Mouse (Mus musculus) hindbrain, embryonic 12.5 days (tissue): Measurements from ENCODE around the gene Mecp2. TPM values are rescaled to one million over a fixed set of nuclear protein-coding genes. Genes with fewer than 3 reads are reported as not detected.

Source experiments
- ATAC-seq: fragments of 200-750 bp; cut with Nextera tagmentation; 2 replicates; pipeline ENCODE4 v1.8.0; 2017; ENCODE audit warnings: moderate TSS enrichment; ENCODE audit not compliant: low FRiP score
- H3K27ac ChIP-seq: fragments of 300-500 bp; sonication (generic); 2 replicates; pipeline ENCODE4 v1.5.1; 2016; ENCODE audit warnings: mild to moderate bottlenecking
- H3K27me3 ChIP-seq: fragments of 300-500 bp; sonication (generic); 2 replicates; pipeline ENCODE4 v1.6.1; 2016; ENCODE audit warnings: mild to moderate bottlenecking
- H3K36me3 ChIP-seq: fragments of 300-500 bp; sonication (generic); 2 replicates; pipeline ENCODE4 v1.6.1; 2016; ENCODE audit warnings: mild to moderate bottlenecking
- H3K4me1 ChIP-seq: fragments of 300-500 bp; sonication (generic); 2 replicates; pipeline ENCODE4 v1.6.1; 2016
- H3K4me2 ChIP-seq: fragments of 300-500 bp; sonication (generic); replicated peaks from 2 replicates; pipeline ENCODE4 v1.6.1; 2016; ENCODE audit warnings: mild to moderate bottlenecking
- H3K4me3 ChIP-seq: fragments of 300-500 bp; sonication (generic); 2 replicates; pipeline ENCODE4 v1.5.1; 2016; ENCODE audit warnings: mild to moderate bottlenecking
- H3K9ac ChIP-seq: fragments of 300-500 bp; sonication (generic); 2 replicates; pipeline ENCODE4 v1.6.1; 2016; ENCODE audit warnings: mild to moderate bottlenecking, moderate library complexity
- H3K9me3 ChIP-seq: fragments of 300-500 bp; sonication (generic); replicated peaks from 2 replicates; pipeline ENCODE4 v1.6.1; 2016; ENCODE audit warnings: mild to moderate bottlenecking
- whole genome bisulfite sequencing: fragments of 180-500 bp; shearing (Covaris S2); methylation state at CpG from one replicate; pipeline ENCODE4 v1.1.7; 2016; 5-methylcytosine and 5-hydroxymethylcytosine counted together
- polyA plus RNA-seq: library from polyadenylated mRNA; unstranded; fragments of >200 nt; fragmentation: Nextera tagmentation; extraction: Ambion mirVana; gene quantifications from 2 replicates; pipeline ENCODE4 v1.2.1, GENCODE M21; 2016

The Mecp2 gene
- polyA plus RNA-seq, 1 experiment from 2014 or later = 14.9 TPM

GRCm38 (mm10) chrX:74084946-74085498, 50.1 kb downstream of the Mecp2 start:
- peak overlapping the region; percentile 80 for H3K9ac ChIP-seq
- peak overlapping the region; percentile 56 for H3K4me2 ChIP-seq
- peak; percentile 82 for ATAC-seq
- 0 out of 2 replicates have a peak, but pooled peaks cover 10% of the 10 kb centered on the region for H3K27me3 ChIP-seq
- WGBS = 26% methylated on average over 33 of the region's 56 CpGs
- no peaks in the 10 kb centered on the region for H3K9me3 ChIP-seq
- H3K4me3 ChIP-seq = peak overlapping the region; percentile 60
- H3K27ac ChIP-seq = peak overlapping the region; percentile 96
- H3K4me1 ChIP-seq = peaks cover 12% of the 10 kb centered on the region
- no peaks in the 10 kb centered on the region for H3K36me3 ChIP-seq

GRCm38 (mm10) chrX:74084276-74084837, 50.8 kb downstream of the Mecp2 start:
- peak overlapping the region; percentile 96 for H3K27ac ChIP-seq
- H3K9ac ChIP-seq = peak overlapping the region; percentile 80
- 0 out of 2 replicates have a peak, but pooled peaks cover 10% of the 10 kb centered on the region for H3K27me3 ChIP-seq
- no peaks in the 10 kb centered on the region for H3K9me3 ChIP-seq
- WGBS = 25% methylated on average over 16 of the region's 17 CpGs
- H3K4me3 ChIP-seq = peak overlapping the region; percentile 60
- peak; percentile 3; the same call in 1 of the 2 replicates for ATAC-seq
- H3K4me2 ChIP-seq = peak overlapping the region; percentile 56
- H3K36me3 ChIP-seq = no peaks in the 10 kb centered on the region
- peaks cover 12% of the 10 kb centered on the region for H3K4me1 ChIP-seq

DNA sequence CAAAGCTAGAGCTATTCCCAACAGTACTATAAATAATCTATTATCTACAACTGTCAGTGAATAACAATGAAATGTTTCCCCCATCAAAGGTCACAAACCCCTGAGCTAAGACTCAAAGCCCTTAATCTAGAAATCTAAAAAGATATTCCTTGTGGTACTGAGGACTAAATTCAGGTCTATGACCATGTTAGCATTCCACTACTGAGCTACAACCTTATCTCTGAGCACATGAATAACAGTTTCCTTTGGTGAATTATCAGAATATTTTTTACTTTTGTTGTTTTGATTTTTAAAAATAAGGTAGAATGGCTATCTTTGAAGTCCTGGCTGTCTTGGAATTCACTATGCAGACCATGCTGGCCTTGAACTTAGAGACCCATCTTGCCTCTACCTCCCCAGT, 64.4 kb downstream of the Mecp2 start:
- Histone ChIP-seq H3K4me3 (no peak overlapping the region), H3K27ac (no peak overlapping the region), H3K4me1 (no peaks in the 10 kb centered on the region), H3K27me3 (no peaks in the 10 kb centered on the region), H3K9ac (no peak overlapping the region), H3K9me3 (no peaks in the 10 kb centered on the region), H3K36me3 (no peaks in the 10 kb centered on the region), H3K4me2 (no peak overlapping the region)
- ATAC-seq = no peak

GRCm38 (mm10) chrX:74067891-74068290, 67.3 kb downstream of the Mecp2 start:
- Histone ChIP-seq H3K36me3 (no peaks in the 10 kb centered on the region), H3K9ac (no peak overlapping the region), H3K4me2 (no peak overlapping the region), H3K4me3 (no peak overlapping the region), H3K9me3 (no peaks in the 10 kb centered on the region), H3K27ac (no peak overlapping the region), H3K4me1 (no peaks in the 10 kb centered on the region), H3K27me3 (no peaks in the 10 kb centered on the region)
- 93% methylated on average over 9 of the region's 9 CpGs for WGBS
- no peak for ATAC-seq

DNA sequence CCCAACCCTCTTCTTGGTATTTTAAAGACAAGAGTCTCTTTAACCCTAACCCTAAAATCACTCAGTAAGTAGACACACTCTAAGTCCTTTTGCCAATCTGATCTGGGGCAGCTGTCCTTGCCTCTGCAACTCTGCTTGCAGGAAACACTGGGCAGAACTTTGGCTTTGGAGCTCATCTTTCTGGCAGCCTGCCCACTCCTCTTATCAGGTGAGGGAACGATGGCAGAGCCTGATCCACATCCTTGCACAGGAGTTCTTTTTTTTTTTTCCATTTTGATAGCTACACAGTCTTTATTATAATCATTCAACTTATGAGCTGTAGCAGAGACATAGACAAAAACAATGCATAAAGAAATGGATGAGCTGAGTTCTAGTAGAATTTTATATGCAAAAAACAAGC, 90.1 kb downstream of the Mecp2 start:
- no peak overlapping the region for H3K27ac ChIP-seq
- no peaks in the 10 kb centered on the region for H3K27me3 ChIP-seq
- WGBS = 95% methylated on average over 1 of the region's 1 CpGs
- H3K4me2 ChIP-seq = no peak overlapping the region
- no peak for ATAC-seq
- H3K36me3 ChIP-seq = no peaks in the 10 kb centered on the region
- no peak overlapping the region for H3K9ac ChIP-seq
- no peaks in the 10 kb centered on the region for H3K4me1 ChIP-seq
- H3K9me3 ChIP-seq = no peaks in the 10 kb centered on the region
- H3K4me3 ChIP-seq = no peak overlapping the region

- H3K36me3 ChIP-seq = peaks cover 14% of the 10 kb centered on the region
- H3K4me1 ChIP-seq = no peaks in the 10 kb centered on the region
- H3K27me3 ChIP-seq = no peaks in the 10 kb centered on the region
- no peaks in the 10 kb centered on the region for H3K9me3 ChIP-seq
- no peak for ATAC-seq
- no peak overlapping the region for H3K9ac ChIP-seq
- no peak overlapping the region for H3K27ac ChIP-seq
- no peak overlapping the region for H3K4me2 ChIP-seq
- WGBS = 81% methylated on average over 5 of the region's 5 CpGs
- H3K4me3 ChIP-seq = no peak overlapping the region
These were observed 97.3 kb downstream of the Mecp2 start for GRCm38 (mm10) chrX:74037702-74038375.

- H3K36me3 ChIP-seq = no peaks in the 10 kb centered on the region
- 77% methylated on average over 1 of the region's 1 CpGs for WGBS
- H3K9ac ChIP-seq = no peak overlapping the region
- no peak overlapping the region for H3K27ac ChIP-seq
- no peak overlapping the region for H3K4me2 ChIP-seq
- ATAC-seq = no peak
- no peaks in the 10 kb centered on the region for H3K9me3 ChIP-seq
- no peaks in the 10 kb centered on the region for H3K27me3 ChIP-seq
- no peak overlapping the region for H3K4me3 ChIP-seq
- no peaks in the 10 kb centered on the region for H3K4me1 ChIP-seq
These were observed 105.2 kb downstream of the Mecp2 start for GRCm38 (mm10) chrX:74030000-74030399.

DNA sequence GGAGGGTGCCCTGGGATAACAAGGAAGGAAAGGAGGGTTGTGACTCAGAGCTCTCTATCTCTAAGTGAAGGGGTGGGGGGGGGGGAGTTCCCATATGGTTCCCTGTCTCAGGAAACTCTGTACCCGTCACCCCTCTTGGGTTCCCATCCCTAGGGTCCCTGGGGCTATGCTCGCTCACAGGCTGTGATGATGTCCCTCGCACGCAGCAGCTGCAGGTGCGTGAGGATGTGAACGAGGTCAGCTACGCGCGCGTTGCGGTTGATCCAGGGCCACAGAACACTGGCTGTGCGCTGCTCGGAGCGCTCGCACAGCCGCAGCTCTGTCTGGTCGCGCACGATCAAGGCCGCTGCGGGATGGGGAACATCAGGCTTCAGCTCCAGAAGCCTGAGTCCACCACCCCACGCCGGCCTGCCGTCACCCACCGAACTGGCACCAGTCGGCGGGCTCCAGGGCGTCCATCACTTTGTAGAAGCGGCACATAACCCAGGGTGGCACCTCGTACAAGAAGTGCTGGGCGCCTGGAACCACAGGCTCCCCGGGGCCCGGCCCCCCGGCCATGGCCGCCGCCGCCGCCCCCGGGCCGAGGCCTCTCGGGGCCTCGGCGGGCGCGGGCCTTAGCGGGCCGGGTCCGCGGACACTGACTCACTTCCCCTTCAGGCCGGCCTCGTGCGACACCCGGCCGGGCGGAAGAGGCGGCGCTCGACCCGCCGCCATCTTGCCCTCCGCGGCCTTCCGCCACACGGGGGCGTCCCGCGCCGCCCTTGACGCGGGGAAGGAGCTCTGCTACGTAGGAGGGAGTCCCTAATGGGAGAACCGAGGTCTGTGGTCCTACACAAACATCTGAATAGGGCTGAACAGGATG, 111.7 kb downstream of the Mecp2 start, which contains the start of gene Irak1:
Irak1 (minus strand) TSS at position 731 of the 862 bp plus-strand sequence.
- Histone ChIP-seq H3K9ac (peak within 1 kb of the TSS; percentile 75), H3K4me3 (peak within 1 kb of the TSS; percentile 52), H3K27ac (peak within 1 kb of the TSS; percentile 88), H3K4me2 (peak within 1 kb of the TSS; percentile 63), H3K36me3 (0 out of 2 replicates have a peak, but pooled peaks cover 8% of the 10 kb centered on the region), H3K27me3 (no peaks in the 10 kb centered on the region), H3K9me3 (no peaks in the 10 kb centered on the region), H3K4me1 (peaks cover 5% of the 10 kb centered on the region; the same call in 1 of the 2 replicates)
- WGBS = 17% methylated on average over 65 of the region's 72 CpGs
- peak; percentile 90 for ATAC-seq

DNA sequence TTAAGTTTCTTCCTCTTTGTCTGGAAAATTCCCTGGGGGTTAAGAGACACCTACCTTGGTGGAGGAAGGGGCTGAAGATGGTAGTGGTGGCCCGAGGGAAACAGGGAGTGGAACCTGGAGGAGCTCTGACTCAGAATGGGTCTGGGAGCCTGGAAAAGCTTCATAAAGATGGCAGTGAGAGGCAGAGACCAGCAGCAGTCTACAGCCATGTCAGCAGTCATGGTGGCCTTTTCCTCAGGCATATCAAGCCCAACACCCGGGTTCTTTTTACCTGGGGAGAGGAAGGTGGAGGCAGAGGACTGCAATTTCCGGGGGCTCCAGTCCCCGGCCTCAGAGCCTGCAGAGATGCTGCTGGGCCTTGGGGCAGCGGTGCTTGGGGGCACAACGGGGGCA, 112.4 kb downstream of the Mecp2 start:
- H3K9me3 ChIP-seq = no peaks in the 10 kb centered on the region
- no peak overlapping the region for H3K27ac ChIP-seq
- H3K4me1 ChIP-seq = peaks cover 5% of the 10 kb centered on the region; the same call in 1 of the 2 replicates
- peak; percentile 4; the same call in 1 of the 2 replicates for ATAC-seq
- 0 out of 2 replicates have a peak, but pooled peaks cover 13% of the 10 kb centered on the region for H3K36me3 ChIP-seq
- peak overlapping the region; percentile 63 for H3K4me2 ChIP-seq
- H3K4me3 ChIP-seq = peak overlapping the region; percentile 52
- 19% methylated on average over 6 of the region's 6 CpGs for WGBS
- peak overlapping the region; percentile 75; the same call in 1 of the 2 replicates for H3K9ac ChIP-seq
- no peaks in the 10 kb centered on the region for H3K27me3 ChIP-seq

DNA sequence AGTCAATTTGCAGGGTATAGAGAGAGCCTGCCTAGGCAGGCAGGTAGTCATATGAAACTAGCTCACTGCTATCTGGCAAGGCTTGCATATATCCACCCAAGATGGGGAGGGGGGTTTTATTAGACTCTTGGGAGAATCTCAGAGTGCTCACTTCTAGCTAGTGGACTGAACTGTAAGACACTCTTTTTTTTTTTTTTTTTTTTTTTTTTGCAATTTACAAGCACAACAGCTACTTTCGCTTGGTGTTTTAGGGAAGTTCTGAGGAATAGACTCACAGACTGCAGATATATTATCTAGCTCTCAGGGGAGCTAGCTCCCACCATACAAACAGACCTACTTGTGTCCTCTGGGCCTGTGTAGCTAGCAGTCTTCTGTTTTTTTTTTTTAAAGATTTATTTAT, 120.6 kb downstream of the Mecp2 start:
- 87% methylated on average over 1 of the region's 1 CpGs for WGBS
- Histone ChIP-seq H3K36me3 (0 out of 2 replicates have a peak, but pooled peaks cover 24% of the 10 kb centered on the region), H3K9me3 (no peaks in the 10 kb centered on the region), H3K4me3 (no peak overlapping the region), H3K27me3 (no peaks in the 10 kb centered on the region), H3K4me1 (no peaks in the 10 kb centered on the region), H3K9ac (no peak overlapping the region), H3K4me2 (no peak overlapping the region), H3K27ac (no peak overlapping the region)
- ATAC-seq = no peak

- H3K36me3 ChIP-seq = no peaks in the 10 kb centered on the region
- H3K4me3 ChIP-seq = no peak overlapping the region
- H3K27me3 ChIP-seq = no peaks in the 10 kb centered on the region
- no peaks in the 10 kb centered on the region for H3K4me1 ChIP-seq
- no peak overlapping the region for H3K4me2 ChIP-seq
- no peak for ATAC-seq
- no peak overlapping the region for H3K9ac ChIP-seq
- no peaks in the 10 kb centered on the region for H3K9me3 ChIP-seq
- H3K27ac ChIP-seq = no peak overlapping the region
- 30% methylated on average over 8 of the region's 8 CpGs for WGBS
These were observed 127.1 kb downstream of the Mecp2 start for GRCm38 (mm10) chrX:74008063-74008462.

DNA sequence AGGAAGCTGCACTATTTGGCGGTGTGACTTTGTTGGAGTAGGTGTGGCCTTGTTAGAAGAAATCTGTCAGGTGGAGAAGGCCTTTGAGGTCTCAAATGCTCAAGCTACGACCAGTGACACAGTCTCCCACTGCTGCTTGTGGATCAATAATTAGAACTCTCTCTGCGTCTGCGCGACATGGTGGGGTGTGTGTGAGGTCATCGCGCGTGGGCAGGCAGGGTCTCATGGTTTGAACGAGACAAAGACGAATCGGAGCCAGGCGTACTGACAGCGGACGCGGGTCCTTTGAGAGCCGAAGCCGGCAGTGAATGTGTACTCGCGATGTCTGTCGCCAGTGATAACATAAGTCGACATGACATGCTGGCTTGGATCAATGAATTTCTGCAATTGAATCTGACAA, 128.8 kb downstream of the Mecp2 start:
- Histone ChIP-seq H3K4me2 (no peak overlapping the region), H3K36me3 (no peaks in the 10 kb centered on the region), H3K9me3 (no peaks in the 10 kb centered on the region), H3K9ac (no peak overlapping the region), H3K27ac (no peak overlapping the region), H3K4me3 (no peak overlapping the region), H3K27me3 (no peaks in the 10 kb centered on the region), H3K4me1 (no peaks in the 10 kb centered on the region)
- WGBS = 77% methylated on average over 21 of the region's 21 CpGs
- ATAC-seq = no peak
